Comparison of ENCODE assay signal across 15 mouse cellular contexts in genomic region chr2:148599498-148599897, GRCm38 (mm10).
DNase-seq lines count a peak whose midpoint lies in the region; ATAC-seq lines count a peak whose summit lies in the region.
"Had no signal": no experiment of that assay in that cellular context is flagged by ENCODE, and none has a peak within 500 bp of the region (broad histone marks: within the 10 kb centered on the region; RNA-seq: fewer than 3 reads in every experiment).

No protein-coding gene starts in this region.

- H3K27me3 ChIP-seq in intestine, embryonic 16.5 days (replicated peaks; ENCODE audit: control insufficient read depth, insufficient read depth, low read length) = no peaks in the 10 kb centered on the region
- H3K27me3 ChIP-seq in hindbrain, embryonic 14.5 days (ENCODE audit: control insufficient read depth, insufficient read depth, low read length) = no peaks in the 10 kb centered on the region
- H3K27me3 ChIP-seq: limb, embryonic 15.5 days; lung, embryonic 15.5 days; midbrain, embryonic 12.5 days had no signal

- H3K9me3 ChIP-seq in intestine, embryonic 16.5 days (ENCODE audit: control insufficient read depth, low read length) = no peaks in the 10 kb centered on the region
- no peaks in the 10 kb centered on the region for H3K9me3 ChIP-seq in hindbrain, embryonic 14.5 days (ENCODE audit: control insufficient read depth, low read length)
- H3K9me3 ChIP-seq: limb, embryonic 15.5 days; lung, embryonic 15.5 days; midbrain, embryonic 12.5 days had no signal

- no peak for ATAC-seq in intestine, embryonic 16.5 days
- ATAC-seq in hindbrain, embryonic 14.5 days (ENCODE audit: low FRiP score) = no peak
- ATAC-seq: inflammation-experienced regulatory T-cells, adult 6 months had no signal

- no peak overlapping the region for H3K27ac ChIP-seq in intestine, embryonic 16.5 days (ENCODE audit: low read length)
- no peak overlapping the region for H3K27ac ChIP-seq in hindbrain, embryonic 14.5 days
- H3K27ac ChIP-seq: limb, embryonic 15.5 days; lung, embryonic 15.5 days; midbrain, embryonic 12.5 days had no signal

- DNase-seq in layer of hippocampus, adult 18-20 months (ENCODE audit: low spot score in 2 of 2) = peak; percentile 68 to 86
- no peak for DNase-seq in layer of hippocampus, postnatal 10 days (ENCODE audit: low spot score in 2 of 2)
- peak; percentile 70 for DNase-seq in Muller cell, postnatal 12 days (ENCODE audit: inconsistent ontology term)
- DNase-seq in brain, adult 2 months (ENCODE audit: low read depth, low spot score) = peak; percentile 80
- peak; percentile 74 for DNase-seq in layer of hippocampus, adult 9-11 months
- no peak for DNase-seq in hindbrain, embryonic 14.5 days (ENCODE audit: low spot score)
- no peak for DNase-seq in heart, postnatal 4 days
- DNase-seq: cerebellum, adult 9-10 months; heart, postnatal 10 days; thymus, adult 18-20 months had no signal

- no peak overlapping the region for H3K4me2 ChIP-seq in intestine, embryonic 16.5 days (ENCODE audit: low read depth, low read length)
- H3K4me2 ChIP-seq in hindbrain, embryonic 14.5 days (replicated peaks) = no peak overlapping the region
- H3K4me2 ChIP-seq: limb, embryonic 15.5 days; lung, embryonic 15.5 days; midbrain, embryonic 12.5 days had no signal

- H3K4me1 ChIP-seq in intestine, embryonic 16.5 days (ENCODE audit: control insufficient read depth, insufficient read depth, low read length) = no peaks in the 10 kb centered on the region
- H3K4me1 ChIP-seq in hindbrain, embryonic 14.5 days (replicated peaks; ENCODE audit: control insufficient read depth, insufficient read depth, low read length) = no peaks in the 10 kb centered on the region
- H3K4me1 ChIP-seq: limb, embryonic 15.5 days; lung, embryonic 15.5 days; midbrain, embryonic 12.5 days had no signal

- H3K4me3 ChIP-seq in intestine, embryonic 16.5 days (ENCODE audit: low read length) = no peak overlapping the region
- H3K4me3 ChIP-seq in hindbrain, embryonic 14.5 days (replicated peaks; ENCODE audit: low read length) = no peak overlapping the region
- H3K4me3 ChIP-seq: limb, embryonic 15.5 days; lung, embryonic 15.5 days; midbrain, embryonic 12.5 days had no signal

- no peak overlapping the region for H3K9ac ChIP-seq in intestine, embryonic 16.5 days (ENCODE audit: low read depth, low read length)
- H3K9ac ChIP-seq in hindbrain, embryonic 14.5 days = no peak overlapping the region
- H3K9ac ChIP-seq: limb, embryonic 15.5 days; lung, embryonic 15.5 days; midbrain, embryonic 12.5 days had no signal

- H3K36me3 ChIP-seq in intestine, embryonic 16.5 days (ENCODE audit: control insufficient read depth, insufficient read depth, low read length) = no peaks in the 10 kb centered on the region
- no peaks in the 10 kb centered on the region for H3K36me3 ChIP-seq in hindbrain, embryonic 14.5 days (replicated peaks; ENCODE audit: control insufficient read depth, insufficient read depth)
- H3K36me3 ChIP-seq: limb, embryonic 15.5 days; lung, embryonic 15.5 days; midbrain, embryonic 12.5 days had no signal

Comparison
In these comparisons a context has a peak if more than half of its experiments do, and no peak if none do; other contexts are left out.
1. DNase-seq: peak in layer of hippocampus, adult 18-20 months (2 of 2), Muller cell, postnatal 12 days (single experiment), brain, adult 2 months (single experiment) and layer of hippocampus, adult 9-11 months (single experiment); none in layer of hippocampus, postnatal 10 days (0 of 2), hindbrain, embryonic 14.5 days (single experiment) and heart, postnatal 4 days (single experiment).